Mouse (Mus musculus) limb, embryonic 13.5 days (tissue): ENCODE results near the gene Cmtm7. TPM values are rescaled to one million over a fixed set of nuclear protein-coding genes. Genes with fewer than 3 reads are reported as not detected.
A peak's percentile ranks its signal among the peaks of the same experiment; 100 is the strongest.

Experiments used
- ATAC-seq: fragments of 200-750 bp; cut with Nextera tagmentation; 2 replicates; pipeline ENCODE4 v1.8.0; 2017; ENCODE audit warnings: low read depth, moderate number of reproducible peaks, moderate TSS enrichment; ENCODE audit not compliant: low FRiP score
- H3K27ac ChIP-seq: fragments of 300-500 bp; sonication (generic); 2 replicates; pipeline ENCODE4 v1.5.1; 2015; ENCODE audit warnings: inconsistent platforms, mild to moderate bottlenecking, moderate library complexity
- H3K27me3 ChIP-seq: fragments of 300-500 bp; sonication (generic); 2 replicates; pipeline ENCODE4 v1.6.1; 2015; ENCODE audit warnings: mild to moderate bottlenecking, inconsistent platforms
- H3K36me3 ChIP-seq: fragments of 300-500 bp; sonication (generic); 2 replicates; pipeline ENCODE4 v1.6.1; 2015; ENCODE audit warnings: inconsistent platforms, mild to moderate bottlenecking, moderate library complexity
- H3K4me1 ChIP-seq: fragments of 300-500 bp; sonication (generic); 2 replicates; pipeline ENCODE4 v1.6.1; 2015; ENCODE audit warnings: inconsistent platforms
- H3K4me2 ChIP-seq: fragments of 300-500 bp; sonication (generic); replicated peaks from 2 replicates; pipeline ENCODE4 v1.6.1; 2015; ENCODE audit warnings: inconsistent platforms, mild to moderate bottlenecking, moderate library complexity
- H3K4me3 ChIP-seq: fragments of 300-500 bp; sonication (generic); 2 replicates; pipeline ENCODE4 v1.5.1; 2015; ENCODE audit warnings: moderate library complexity, mild to moderate bottlenecking, inconsistent platforms
- H3K9ac ChIP-seq: fragments of 300-500 bp; sonication (generic); 2 replicates; pipeline ENCODE4 v1.6.1; 2015; ENCODE audit warnings: mild to moderate bottlenecking, inconsistent platforms
- H3K9me3 ChIP-seq: fragments of 300-500 bp; sonication (generic); 2 replicates; pipeline ENCODE4 v1.6.1; 2016; ENCODE audit warnings: inconsistent platforms
- WGBS: fragments of 180-500 bp; shearing (Covaris S2); methylation state at CpG from one replicate; pipeline ENCODE4 v1.1.7; 2015; 5-methylcytosine and 5-hydroxymethylcytosine counted together
- polyA plus RNA-seq: library from polyadenylated mRNA; unstranded; fragments of >200 nt; fragmentation: Nextera tagmentation; extraction: Ambion mirVana; gene quantifications from 2 replicates; pipeline ENCODE4 v1.2.1, GENCODE M21; 2015

Cmtm7 gene
- 110 and 115 TPM in 2 replicates for polyA plus RNA-seq

DNA sequence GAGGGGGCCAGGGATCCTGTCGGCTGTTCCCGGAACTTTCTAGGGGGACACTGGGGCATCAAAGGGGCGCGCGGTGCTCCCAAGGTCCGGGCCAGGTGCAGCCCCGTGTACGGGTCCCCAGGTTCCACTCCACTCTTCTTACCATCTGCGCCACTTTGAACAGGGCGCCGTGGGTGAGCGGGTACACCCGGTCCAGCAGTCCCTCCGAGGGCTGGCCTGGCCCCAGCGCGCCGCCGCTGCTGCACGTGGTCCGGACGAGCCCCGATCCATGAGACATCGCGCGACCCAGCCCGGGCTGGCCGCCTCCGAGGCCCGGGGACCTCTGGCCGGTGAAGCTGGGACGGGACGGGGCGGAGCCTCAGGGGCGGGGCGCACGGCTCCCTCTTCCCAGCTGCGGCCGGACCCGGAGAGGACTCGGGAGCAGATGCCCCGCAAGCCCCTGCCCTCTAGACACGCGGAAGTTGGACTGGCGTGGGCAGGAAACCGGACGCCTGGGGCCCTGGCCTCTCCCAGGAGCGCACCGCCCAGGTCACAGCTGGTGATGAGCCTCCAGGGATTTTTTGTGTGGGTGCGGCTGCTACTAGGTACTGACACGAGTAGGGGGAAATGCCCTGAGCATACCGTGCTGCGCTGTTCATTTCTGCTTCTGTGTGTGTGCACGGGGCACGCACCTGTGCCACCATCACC, at the start of gene Cmtm7:
Gene Cmtm7 (minus strand): TSS at position 331 of the 687 bp plus-strand sequence.
- H3K4me2 ChIP-seq, result peak within 1 kb of the TSS; percentile 90
- under 1% methylated on average over 54 of the region's 54 CpGs for WGBS
- no peaks in the 10 kb centered on the region for H3K9me3 ChIP-seq
- H3K4me3 ChIP-seq, result peak within 1 kb of the TSS; percentile 72
- H3K4me1 ChIP-seq, result peaks cover 33% of the 10 kb centered on the region
- ATAC-seq, result peak; percentile 86
- H3K9ac ChIP-seq, result peak within 1 kb of the TSS; percentile 87
- H3K27me3 ChIP-seq, result no peaks in the 10 kb centered on the region
- H3K27ac ChIP-seq, result peak within 1 kb of the TSS; percentile 88
- no peaks in the 10 kb centered on the region; the same call in 1 of the 2 replicates for H3K36me3 ChIP-seq

- Histone ChIP-seq H3K27me3 (no peaks in the 10 kb centered on the region), H3K36me3 (no peaks in the 10 kb centered on the region), H3K4me1 (0 out of 2 replicates have a peak, but pooled peaks cover 6% of the 10 kb centered on the region), H3K4me3 (no peak overlapping the region), H3K4me2 (no peak overlapping the region), H3K9ac (no peak overlapping the region), H3K9me3 (no peaks in the 10 kb centered on the region), H3K27ac (no peak overlapping the region)
- ATAC-seq, result no peak
- WGBS, result 54% methylated on average over 7 of the region's 7 CpGs
Observed at GRCm38 (mm10) chr9:114830351-114830750, 48.7 kb upstream of the Cmtm7 start.

GRCm38 (mm10) chr9:114829669-114830068, 48.0 kb upstream of the Cmtm7 start:
- no peak for ATAC-seq

GRCm38 (mm10) chr9:114828377-114828776, 46.7 kb upstream of the Cmtm7 start:
- no peaks in the 10 kb centered on the region for H3K36me3 ChIP-seq
- no peak overlapping the region for H3K9ac ChIP-seq
- no peak overlapping the region for H3K4me2 ChIP-seq
- H3K9me3 ChIP-seq, result no peaks in the 10 kb centered on the region
- ATAC-seq, result no peak
- H3K27ac ChIP-seq, result no peak overlapping the region
- 0 out of 2 replicates have a peak, but pooled peaks cover 6% of the 10 kb centered on the region for H3K4me1 ChIP-seq
- no peak overlapping the region for H3K4me3 ChIP-seq
- 91% methylated on average over 6 of the region's 6 CpGs for WGBS
- no peaks in the 10 kb centered on the region for H3K27me3 ChIP-seq

More at GRCm38 (mm10) chr9:114829669-114830068, 48.0 kb upstream of the Cmtm7 start:
- Histone ChIP-seq H3K4me2 (no peak overlapping the region), H3K27me3 (no peaks in the 10 kb centered on the region), H3K4me3 (no peak overlapping the region), H3K27ac (no peak overlapping the region), H3K36me3 (no peaks in the 10 kb centered on the region), H3K9me3 (no peaks in the 10 kb centered on the region), H3K9ac (no peak overlapping the region), H3K4me1 (0 out of 2 replicates have a peak, but pooled peaks cover 6% of the 10 kb centered on the region)
- 83% methylated on average over 8 of the region's 8 CpGs for WGBS

GRCm38 (mm10) chr9:114827242-114827852, 45.7 kb upstream of the Cmtm7 start:
- Histone ChIP-seq H3K27me3 (no peaks in the 10 kb centered on the region), H3K9ac (no peak overlapping the region), H3K9me3 (no peaks in the 10 kb centered on the region), H3K4me2 (no peak overlapping the region), H3K27ac (no peak overlapping the region), H3K4me3 (no peak overlapping the region), H3K36me3 (no peaks in the 10 kb centered on the region), H3K4me1 (0 out of 2 replicates have a peak, but pooled peaks cover 6% of the 10 kb centered on the region)
- WGBS, result 75% methylated on average over 1 of the region's 1 CpGs
- no peak for ATAC-seq

GRCm38 (mm10) chr9:114824166-114824565, 42.5 kb upstream of the Cmtm7 start:
- Histone ChIP-seq H3K4me3 (no peak overlapping the region), H3K27ac (no peak overlapping the region), H3K9ac (no peak overlapping the region), H3K4me1 (no peaks in the 10 kb centered on the region), H3K9me3 (no peaks in the 10 kb centered on the region), H3K4me2 (no peak overlapping the region), H3K36me3 (no peaks in the 10 kb centered on the region), H3K27me3 (no peaks in the 10 kb centered on the region)
- 90% methylated on average over 7 of the region's 7 CpGs for WGBS
- ATAC-seq, result no peak

DNA sequence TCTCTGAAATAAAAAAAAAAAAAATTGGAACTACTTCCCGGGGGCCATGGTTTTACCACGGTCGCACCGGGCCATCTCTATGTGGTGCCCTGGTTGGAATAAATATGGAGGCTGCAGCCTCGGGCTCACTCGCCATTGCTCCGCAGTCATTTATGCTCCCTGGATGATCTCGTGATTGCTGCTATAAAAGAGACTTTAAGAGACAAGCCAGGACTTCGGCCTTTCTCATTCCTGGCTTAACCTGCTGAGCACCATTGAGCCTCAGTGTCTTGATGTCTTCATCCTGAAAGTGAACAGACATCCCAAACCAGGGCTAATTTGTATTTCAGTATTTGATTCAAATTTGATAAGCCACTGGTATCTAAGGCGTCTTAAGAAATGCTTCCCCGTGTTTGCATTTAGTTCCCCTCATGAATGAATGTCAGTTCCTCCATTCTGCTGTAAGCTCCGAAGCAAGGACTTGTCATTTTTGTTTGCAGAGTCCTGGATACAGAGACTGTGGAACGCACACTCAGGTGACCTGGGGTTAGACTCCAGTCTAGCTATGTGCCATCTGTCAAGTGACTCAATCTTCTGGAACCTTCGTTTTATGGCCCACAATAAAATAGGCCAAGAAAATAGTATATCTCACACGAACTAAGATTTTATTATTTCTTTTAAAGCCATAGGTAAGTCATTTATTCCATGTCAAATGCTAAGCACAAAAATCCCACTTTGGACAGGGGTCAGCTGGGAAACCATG, 40.1 kb upstream of the Cmtm7 start:
- Histone ChIP-seq H3K4me1 (no peaks in the 10 kb centered on the region), H3K4me3 (no peak overlapping the region), H3K27me3 (no peaks in the 10 kb centered on the region), H3K4me2 (no peak overlapping the region), H3K9ac (no peak overlapping the region), H3K36me3 (no peaks in the 10 kb centered on the region), H3K27ac (no peak overlapping the region), H3K9me3 (no peaks in the 10 kb centered on the region)
- no peak for ATAC-seq
- whole genome bisulfite sequencing, result 76% methylated on average over 15 of the region's 15 CpGs

DNA sequence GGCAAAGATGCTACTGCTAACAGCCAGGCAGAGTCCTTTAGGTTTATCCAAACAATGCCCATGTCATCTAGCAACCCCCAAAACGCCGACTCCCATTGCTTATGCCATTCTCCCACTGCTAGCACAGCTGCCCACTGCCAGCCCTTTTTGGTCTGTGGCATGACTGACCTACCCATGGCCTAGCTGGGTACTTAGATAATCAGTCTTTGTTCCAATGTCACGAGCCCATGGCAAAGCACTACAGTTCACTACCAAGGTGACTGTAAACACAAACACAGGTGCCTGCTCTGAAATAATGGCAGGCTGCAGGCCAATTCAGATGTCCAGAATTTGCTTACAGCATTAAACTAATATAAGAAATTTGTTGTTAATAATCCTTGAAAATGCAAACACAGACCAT, 37.3 kb upstream of the Cmtm7 start:
- WGBS, result 76% methylated on average over 3 of the region's 3 CpGs
- no peak for ATAC-seq
- Histone ChIP-seq H3K9ac (no peak overlapping the region), H3K4me1 (no peaks in the 10 kb centered on the region), H3K27ac (no peak overlapping the region), H3K9me3 (no peaks in the 10 kb centered on the region), H3K4me2 (no peak overlapping the region), H3K27me3 (no peaks in the 10 kb centered on the region), H3K4me3 (no peak overlapping the region), H3K36me3 (no peaks in the 10 kb centered on the region)

DNA sequence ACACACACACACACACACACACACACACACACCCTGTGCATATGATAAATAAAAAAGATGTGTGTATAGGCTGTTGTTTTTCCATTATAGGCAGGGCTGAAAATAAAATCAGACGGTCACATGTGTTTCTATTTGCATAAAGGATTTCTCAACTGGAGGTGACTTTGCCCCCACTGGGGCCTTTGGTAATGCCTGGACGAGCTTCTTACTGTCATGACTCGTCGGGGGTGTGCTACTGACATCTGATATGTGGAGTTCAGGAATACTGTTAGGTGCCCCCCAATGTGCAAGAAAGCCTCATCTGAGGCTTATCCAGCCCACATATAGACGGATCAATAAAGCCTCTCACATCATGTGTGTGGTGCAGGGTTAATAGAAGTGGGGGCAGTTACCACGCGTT, 35.4 kb upstream of the Cmtm7 start:
- no peak overlapping the region for H3K27ac ChIP-seq
- no peak overlapping the region for H3K9ac ChIP-seq
- no peak for ATAC-seq
- no peaks in the 10 kb centered on the region for H3K27me3 ChIP-seq
- H3K9me3 ChIP-seq, result no peaks in the 10 kb centered on the region
- H3K4me3 ChIP-seq, result no peak overlapping the region
- H3K4me1 ChIP-seq, result no peaks in the 10 kb centered on the region
- no peak overlapping the region for H3K4me2 ChIP-seq
- no peaks in the 10 kb centered on the region for H3K36me3 ChIP-seq
- 73% methylated on average over 7 of the region's 7 CpGs for WGBS

- Histone ChIP-seq H3K27ac (no peak overlapping the region), H3K4me1 (no peaks in the 10 kb centered on the region), H3K4me2 (no peak overlapping the region), H3K9me3 (no peaks in the 10 kb centered on the region), H3K36me3 (no peaks in the 10 kb centered on the region), H3K27me3 (no peaks in the 10 kb centered on the region), H3K4me3 (no peak overlapping the region), H3K9ac (no peak overlapping the region)
- 94% methylated on average over 7 of the region's 7 CpGs for WGBS
- no peak for ATAC-seq
Observed at GRCm38 (mm10) chr9:114816121-114816520, 34.5 kb upstream of the Cmtm7 start.

DNA sequence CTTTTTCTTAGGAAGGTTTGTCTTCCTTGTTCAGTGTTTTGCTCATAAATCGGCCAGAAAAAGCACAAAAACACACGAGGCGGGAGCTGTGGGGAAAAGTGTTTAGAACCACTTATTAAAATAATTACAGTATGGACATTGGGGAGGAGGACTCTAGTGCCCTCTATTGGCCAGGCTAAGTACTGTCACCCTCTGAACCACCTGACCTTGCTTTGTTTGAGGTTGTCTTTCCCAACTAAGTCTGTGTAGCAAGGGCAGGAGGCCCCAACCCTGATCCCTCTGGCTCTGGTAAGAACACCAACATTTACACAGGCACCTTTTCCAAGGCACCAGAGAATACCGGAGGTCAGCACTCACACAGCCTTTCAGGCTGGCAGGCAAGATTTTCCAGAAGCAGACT, 33.7 kb upstream of the Cmtm7 start:
- H3K27ac ChIP-seq, result no peak overlapping the region
- no peaks in the 10 kb centered on the region for H3K9me3 ChIP-seq
- 72% methylated on average over 4 of the region's 4 CpGs for WGBS
- H3K4me1 ChIP-seq, result no peaks in the 10 kb centered on the region
- H3K27me3 ChIP-seq, result no peaks in the 10 kb centered on the region
- no peak overlapping the region for H3K4me2 ChIP-seq
- ATAC-seq, result no peak
- H3K36me3 ChIP-seq, result no peaks in the 10 kb centered on the region
- H3K4me3 ChIP-seq, result no peak overlapping the region
- no peak overlapping the region for H3K9ac ChIP-seq

DNA sequence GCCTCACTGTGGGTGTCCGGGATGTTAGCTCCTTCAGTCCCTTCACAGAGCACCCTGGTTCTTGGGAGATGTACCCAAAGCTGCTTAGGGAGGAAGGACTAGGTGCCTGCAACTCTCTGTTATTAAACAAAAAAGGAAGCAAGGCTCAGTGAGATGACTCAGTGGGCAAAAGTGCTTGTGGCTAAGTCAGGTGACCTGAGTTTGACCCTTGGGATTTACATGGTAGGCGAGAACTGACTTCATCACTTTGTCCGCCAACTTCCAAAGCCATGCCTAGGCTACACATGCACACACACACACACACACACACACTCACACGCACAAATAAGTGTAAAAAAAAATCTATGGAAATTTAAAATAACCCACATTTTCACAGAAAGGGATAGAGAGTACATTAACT, 30.3 kb upstream of the Cmtm7 start:
- Histone ChIP-seq H3K9me3 (no peaks in the 10 kb centered on the region), H3K36me3 (no peaks in the 10 kb centered on the region), H3K9ac (no peak overlapping the region), H3K4me3 (no peak overlapping the region), H3K4me2 (no peak overlapping the region), H3K27me3 (no peaks in the 10 kb centered on the region), H3K4me1 (no peaks in the 10 kb centered on the region), H3K27ac (no peak overlapping the region)
- ATAC-seq, result no peak
- 86% methylated on average over 4 of the region's 4 CpGs for WGBS
